Mouse (Mus musculus) retina, embryonic 14.5 days (tissue): Measurements from ENCODE around the gene Ispd.

Experiments used
- DNase-seq: peaks from one replicate; pipeline ENCODE4 v3.0.0-alpha.2; 2015; ENCODE audit warnings: low spot score

The Ispd gene

DNA sequence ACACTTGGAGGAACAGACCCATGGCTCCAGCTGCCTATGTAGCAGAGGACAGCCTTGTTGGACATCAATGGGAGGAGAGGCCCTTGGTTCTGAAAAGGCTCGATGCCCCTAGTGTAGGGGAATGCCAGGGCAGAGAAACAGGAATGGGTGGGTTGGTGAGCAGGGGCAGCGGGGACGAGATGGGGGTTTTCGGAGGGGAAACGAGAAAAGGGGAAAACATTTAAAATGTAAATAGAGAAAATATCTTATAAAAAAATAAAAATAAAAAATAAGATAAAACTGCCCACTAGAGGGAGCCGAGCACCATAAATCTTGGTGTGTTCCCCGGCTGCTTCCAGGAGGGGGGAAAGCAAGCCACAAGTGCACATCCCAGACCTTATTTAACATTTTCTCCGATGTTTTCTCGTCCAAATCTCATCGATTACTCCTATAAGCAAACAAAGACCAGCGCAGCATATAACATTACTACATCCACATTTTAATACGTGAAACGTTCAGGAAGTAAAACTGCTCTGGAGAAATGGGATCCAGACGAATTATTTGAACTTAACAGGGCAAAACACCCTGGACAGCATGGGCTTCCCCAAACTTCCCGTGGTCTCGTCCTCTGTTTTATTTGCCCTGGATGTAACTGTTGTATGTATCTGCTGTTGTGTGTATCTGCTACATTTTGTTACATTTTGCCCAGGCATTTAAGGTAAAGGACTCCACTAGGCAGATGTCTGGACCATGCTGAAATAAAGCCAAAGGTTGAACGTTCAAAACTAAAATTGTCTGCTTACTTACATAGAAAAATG is 332.8 kb downstream of the Ispd start:
- DNase-seq, result peak; percentile 75

- DNase-seq, result no peak
Measured at GRCm38 (mm10) chr12:36717526-36717925, 336.3 kb downstream of the Ispd start.

DNA sequence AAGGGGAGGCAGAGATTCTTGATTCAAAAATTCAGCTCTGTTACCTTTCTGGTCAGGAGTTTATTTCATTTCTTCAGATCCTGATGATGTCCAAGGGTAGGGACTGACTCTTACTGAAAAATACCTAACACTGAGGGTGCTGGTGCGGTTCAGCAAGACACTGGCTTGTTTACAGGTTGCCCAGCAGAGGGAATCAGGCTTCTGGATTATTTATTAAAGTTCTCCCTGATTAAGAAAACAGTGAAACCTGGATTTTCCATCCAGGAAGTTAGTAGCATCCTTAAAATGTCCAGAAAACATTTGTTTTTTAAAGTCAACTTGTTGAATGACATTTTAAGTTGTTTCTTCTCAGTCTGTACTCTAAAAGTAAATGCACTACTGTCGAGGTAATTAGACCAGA is 337.2 kb downstream of the Ispd start:
- no peak for DNase-seq

- no peak for DNase-seq
Measured at GRCm38 (mm10) chr12:36719074-36719473, 337.8 kb downstream of the Ispd start.

DNA sequence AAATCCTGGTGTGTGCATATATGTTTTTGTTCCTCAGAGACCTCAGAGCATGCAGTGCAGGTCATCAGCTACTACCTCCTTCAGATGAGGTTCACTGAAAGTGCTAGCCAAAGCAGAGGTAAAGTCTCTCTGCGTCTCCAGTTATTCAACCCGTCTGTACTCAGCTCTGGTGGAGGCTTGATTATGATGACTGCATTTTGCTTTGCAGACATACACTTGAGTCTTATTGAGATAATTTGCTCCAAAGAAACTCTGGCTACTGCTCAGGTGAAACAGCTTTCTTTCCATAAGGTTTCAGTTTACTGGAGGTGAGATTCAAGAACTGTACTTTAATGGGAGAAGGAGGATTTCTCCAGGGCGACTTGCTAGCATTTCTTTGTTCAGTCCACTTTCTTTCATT is 339.5 kb downstream of the Ispd start:
- DNase-seq, result no peak

DNA sequence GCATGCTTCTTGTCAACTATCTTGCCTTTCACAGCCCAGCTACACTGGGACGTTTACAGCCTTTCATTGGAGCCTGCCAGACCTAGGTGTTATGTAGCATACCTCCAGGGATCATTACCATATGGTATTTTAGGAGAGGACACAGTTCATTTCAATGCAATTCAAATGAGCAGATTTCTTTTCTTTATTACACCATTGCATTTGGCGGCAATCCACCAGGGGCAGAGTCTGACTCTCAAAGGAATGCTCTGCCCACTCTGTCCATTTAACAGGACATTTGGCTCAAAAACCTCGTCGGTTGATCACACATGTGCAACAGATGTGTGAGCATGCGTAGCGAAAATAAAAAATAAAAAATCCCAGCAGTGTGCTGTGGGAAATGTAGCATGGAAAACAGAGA is 340.0 kb downstream of the Ispd start:
- no peak for DNase-seq

- DNase-seq, result no peak
Measured at GRCm38 (mm10) chr12:36722754-36723153, 341.5 kb downstream of the Ispd start.

DNA sequence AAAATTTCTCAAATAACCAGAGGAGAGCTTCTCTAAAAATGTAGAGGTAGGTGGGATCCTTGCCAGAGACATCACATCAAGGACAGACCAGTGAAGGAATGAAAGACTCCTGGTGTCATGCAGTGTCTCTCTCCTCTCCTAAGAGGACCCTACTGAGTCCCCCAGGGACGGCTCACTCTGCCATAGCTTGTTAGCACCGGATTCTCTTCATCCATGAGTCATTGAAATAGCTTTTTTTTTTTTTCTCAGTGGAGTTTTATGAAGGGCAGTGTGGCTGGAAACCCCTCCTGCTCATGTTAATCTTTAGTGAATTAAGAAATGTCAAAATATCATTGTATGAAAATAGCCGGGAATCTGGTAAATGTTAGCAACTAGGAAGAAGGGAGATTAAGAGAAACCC is 342.1 kb downstream of the Ispd start:
- DNase-seq, result no peak

- no peak for DNase-seq
Measured at GRCm38 (mm10) chr12:36724297-36724696, 343.0 kb downstream of the Ispd start.

DNA sequence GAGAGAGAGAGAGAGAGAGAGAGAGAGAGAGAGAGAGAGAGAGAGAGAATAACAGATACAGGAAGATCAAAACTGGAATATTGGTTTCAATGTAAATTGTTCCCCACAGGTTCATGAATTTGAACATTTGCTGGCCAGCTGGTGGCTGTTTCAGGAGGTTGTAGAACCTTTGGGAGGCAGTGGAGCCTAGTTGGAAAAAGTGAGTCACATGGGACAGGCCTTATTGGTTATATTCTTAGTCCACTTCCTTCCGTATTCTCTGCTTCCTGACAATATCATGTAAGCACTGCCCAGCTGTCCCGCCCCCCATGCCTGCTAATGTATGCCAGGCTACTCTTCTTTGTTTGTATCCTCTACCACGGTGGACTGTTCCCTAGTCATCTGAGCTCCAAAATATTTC is 344.0 kb downstream of the Ispd start:
- DNase-seq, result no peak

DNA sequence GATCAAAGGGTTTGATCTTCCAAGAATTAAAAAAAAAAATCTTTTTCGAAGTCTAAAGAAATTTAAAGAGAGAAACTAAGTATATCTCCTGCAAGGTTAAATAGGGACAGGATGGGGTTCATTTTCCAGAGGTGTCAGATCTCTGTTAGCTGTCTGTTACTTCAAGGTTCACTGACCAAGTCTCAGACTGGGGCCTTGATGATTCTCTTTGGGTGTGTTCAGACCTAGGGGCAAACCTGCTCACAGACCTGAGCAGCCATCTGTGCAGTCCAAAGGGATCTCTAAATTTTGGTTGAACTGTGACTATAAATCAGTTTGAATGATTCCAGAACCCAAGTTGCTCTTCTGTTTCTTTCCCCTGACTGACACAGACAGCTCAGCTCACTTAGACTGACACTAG is 344.8 kb downstream of the Ispd start:
- DNase-seq, result no peak

GRCm38 (mm10) chr12:36733673-36734371 is 352.6 kb downstream of the Ispd start:
- no peak for DNase-seq
